ENCODE assay signal across 13 mouse cellular contexts in genomic region chr9:61441206-61441913, GRCm38 (mm10).
DNase-seq lines count a peak whose midpoint lies in the region; ATAC-seq and TF ChIP-seq lines count a peak whose summit lies in the region.
"Had no signal": no experiment of that assay in that cellular context is flagged by ENCODE, and none has a peak within 500 bp of the region (broad histone marks: within the 10 kb centered on the region; RNA-seq: fewer than 3 reads in every experiment).

No protein-coding gene starts in this region.

- no peak overlapping the region for H3K9ac ChIP-seq in embryonic facial prominence, embryonic 14.5 days (ENCODE audit: low read depth, low read length)
- H3K9ac ChIP-seq in kidney, embryonic 15.5 days: no peak overlapping the region
- H3K9ac ChIP-seq: hindbrain, embryonic 14.5 days had no signal

- no peak overlapping the region for H3K27ac ChIP-seq in embryonic facial prominence, embryonic 14.5 days (replicated peaks; ENCODE audit: low read depth, low read length)
- H3K27ac ChIP-seq in embryonic facial prominence, embryonic 10.5 days (replicated peaks): no peak overlapping the region
- no peak overlapping the region for H3K27ac ChIP-seq in kidney, embryonic 15.5 days
- 0 out of 2 replicates have a peak overlapping the region, but pooled peaks have one; percentile 8 for H3K27ac ChIP-seq in olfactory bulb, adult 2 months (ENCODE audit: insufficient read depth, low read depth, low read length)
- H3K27ac ChIP-seq: hindbrain, embryonic 14.5 days had no signal

- 34% methylated on average over 11 of the region's 11 CpGs for WGBS in embryonic facial prominence, embryonic 14.5 days
- WGBS in embryonic facial prominence, embryonic 10.5 days: 77% methylated on average over 11 of the region's 11 CpGs
- 52% methylated on average over 11 of the region's 11 CpGs for WGBS in kidney, embryonic 15.5 days
- WGBS in olfactory bulb, adult 2 months: 31% methylated on average over 11 of the region's 11 CpGs

- H3K36me3 ChIP-seq in embryonic facial prominence, embryonic 14.5 days (ENCODE audit: control insufficient read depth, insufficient read depth, low read length): no peaks in the 10 kb centered on the region
- H3K36me3 ChIP-seq in embryonic facial prominence, embryonic 10.5 days (replicated peaks): no peaks in the 10 kb centered on the region
- no peaks in the 10 kb centered on the region for H3K36me3 ChIP-seq in kidney, embryonic 15.5 days

- no peak for TF ChIP-seq CTCF in olfactory bulb, adult 2 months (IDR thresholded peaks at IDR 0.05; ENCODE audit: insufficient read depth, low read depth, low read length)

- no peak overlapping the region for H3K4me2 ChIP-seq in embryonic facial prominence, embryonic 14.5 days (ENCODE audit: low read depth, low read length)
- no peak overlapping the region for H3K4me2 ChIP-seq in kidney, embryonic 15.5 days
- H3K4me2 ChIP-seq: hindbrain, embryonic 14.5 days had no signal

- no peak for ATAC-seq in embryonic facial prominence, embryonic 14.5 days (ENCODE audit: low read depth)
- no peak for ATAC-seq in kidney, embryonic 15.5 days (replicated peaks; ENCODE audit: low FRiP score)

- TF ChIP-seq POLR2A in olfactory bulb, adult 2 months (IDR thresholded peaks at IDR 0.05; ENCODE audit: insufficient read depth, low read depth, low read length): no peak

- no peak overlapping the region for H3K4me3 ChIP-seq in embryonic facial prominence, embryonic 14.5 days (ENCODE audit: low read depth, low read length)
- no peak overlapping the region for H3K4me3 ChIP-seq in embryonic facial prominence, embryonic 10.5 days
- no peak overlapping the region for H3K4me3 ChIP-seq in kidney, embryonic 15.5 days (replicated peaks)
- H3K4me3 ChIP-seq in olfactory bulb, adult 2 months (ENCODE audit: insufficient read depth, low read depth, low read length): no peak overlapping the region

- H3K9me3 ChIP-seq in embryonic facial prominence, embryonic 14.5 days (ENCODE audit: control insufficient read depth, low read length): no peaks in the 10 kb centered on the region
- H3K9me3 ChIP-seq in embryonic facial prominence, embryonic 10.5 days: no peaks in the 10 kb centered on the region
- no peaks in the 10 kb centered on the region for H3K9me3 ChIP-seq in kidney, embryonic 15.5 days (replicated peaks)

- H3K27me3 ChIP-seq in embryonic facial prominence, embryonic 14.5 days (replicated peaks; ENCODE audit: control insufficient read depth, insufficient read depth, low read length): no peaks in the 10 kb centered on the region
- peaks cover 34% of the 10 kb centered on the region for H3K27me3 ChIP-seq in embryonic facial prominence, embryonic 10.5 days (replicated peaks; ENCODE audit: low read depth, poor library complexity, severe bottlenecking)
- H3K27me3 ChIP-seq in kidney, embryonic 15.5 days: peaks cover 20% of the 10 kb centered on the region

- DNase-seq in embryonic facial prominence, embryonic 14.5 days (ENCODE audit: low spot score): peak; percentile 36
- DNase-seq in embryonic facial prominence, embryonic 10.5 days (ENCODE audit: low spot score): no peak
- peak; percentile 24 for DNase-seq in kidney, postnatal 14 days
- DNase-seq in right cerebral cortex, postnatal 10 days (ENCODE audit: low spot score in 2 of 2): peak; percentile 62
- DNase-seq in right cerebral cortex, postnatal 36 days (ENCODE audit: low spot score in 2 of 2): no peak
- no peak for DNase-seq in spleen, postnatal 4 days (ENCODE audit: low spot score in 2 of 2)
- DNase-seq: cerebellum, adult 2 months; embryo, embryonic 11 days; lung, adult 18-20 months; thymus, adult 2 months had no signal

- H3K4me1 ChIP-seq in embryonic facial prominence, embryonic 14.5 days (ENCODE audit: control insufficient read depth, insufficient read depth, low read length): peaks cover 18% of the 10 kb centered on the region
- peaks cover 57% of the 10 kb centered on the region for H3K4me1 ChIP-seq in embryonic facial prominence, embryonic 10.5 days
- H3K4me1 ChIP-seq in kidney, embryonic 15.5 days: peaks cover 41% of the 10 kb centered on the region
- peaks cover 29% of the 10 kb centered on the region for H3K4me1 ChIP-seq in olfactory bulb, adult 2 months (ENCODE audit: control insufficient read depth, insufficient read depth, low read length)

Comparison
In these comparisons a context has a peak if more than half of its experiments do, and no peak if none do; other contexts are left out.
1. DNase-seq: peak in embryonic facial prominence, embryonic 14.5 days (single experiment), kidney, postnatal 14 days (single experiment) and right cerebral cortex, postnatal 10 days (2 of 2); none in embryonic facial prominence, embryonic 10.5 days (single experiment), right cerebral cortex, postnatal 36 days (0 of 2) and spleen, postnatal 4 days (0 of 2).